Mouse (Mus musculus): ENCODE results near the gene Olfr427. TPM values are rescaled to one million over a fixed set of nuclear protein-coding genes. Genes with fewer than 3 reads are reported as not detected.
"Not testable (repeated sequence)": the region's sequence is repeated elsewhere in the genome, so short reads cannot be mapped to it uniquely, and the experiment has no call there.

Gene Olfr427
- total RNA-seq (2015; ENCODE audit: low replicate concordance) (not detected in 2 replicates), total RNA-seq (2017; ENCODE audit: low replicate concordance) (not detected in 2 replicates)

- ATAC-seq (replicated peaks; ENCODE audit: low FRiP score, poor library complexity, severe bottlenecking): 0 out of 2 replicates have a peak, but pooled peaks have one; percentile 43
Measured at GRCm38 (mm10) chr1:174096591-174096990, at the start of gene Olfr427. Olfr427 (plus strand) TSS chr1:174096891.

- ATAC-seq (replicated peaks; ENCODE audit: low FRiP score, poor library complexity, severe bottlenecking): not testable (repeated sequence)
Measured at GRCm38 (mm10) chr1:174048227-174048626, 48.5 kb upstream of the Olfr427 start.

- no peak for ATAC-seq (replicated peaks; ENCODE audit: low FRiP score, poor library complexity, severe bottlenecking)
Measured at GRCm38 (mm10) chr1:174048893-174049292, 47.8 kb upstream of the Olfr427 start, which contains the start of gene Olfr432. Olfr432 (plus strand) TSS chr1:174049205.

GRCm38 (mm10) chr1:174049357-174049756 lies 47.3 kb upstream of the Olfr427 start:
- not testable (repeated sequence) for ATAC-seq (replicated peaks; ENCODE audit: low FRiP score, poor library complexity, severe bottlenecking)

GRCm38 (mm10) chr1:174050532-174050931 lies 46.2 kb upstream of the Olfr427 start:
- no peak for ATAC-seq (replicated peaks; ENCODE audit: low FRiP score, poor library complexity, severe bottlenecking)

- no peak for ATAC-seq (replicated peaks; ENCODE audit: low FRiP score, poor library complexity, severe bottlenecking)
Measured at GRCm38 (mm10) chr1:174051515-174051914, 45.2 kb upstream of the Olfr427 start.

GRCm38 (mm10) chr1:174051931-174052536 lies 44.7 kb upstream of the Olfr427 start:
- ATAC-seq (replicated peaks; ENCODE audit: low FRiP score, poor library complexity, severe bottlenecking): 0 out of 2 replicates have a peak, but pooled peaks have one; percentile 25

GRCm38 (mm10) chr1:174052981-174053380 lies 43.7 kb upstream of the Olfr427 start:
- ATAC-seq (replicated peaks; ENCODE audit: low FRiP score, poor library complexity, severe bottlenecking): no peak

- ATAC-seq (replicated peaks; ENCODE audit: low FRiP score, poor library complexity, severe bottlenecking): no peak
Measured at GRCm38 (mm10) chr1:174055248-174055647, 41.4 kb upstream of the Olfr427 start.

- no peak for ATAC-seq (replicated peaks; ENCODE audit: low FRiP score, poor library complexity, severe bottlenecking)
Measured at GRCm38 (mm10) chr1:174066305-174066704, 30.4 kb upstream of the Olfr427 start, which contains the start of gene Olfr430. Olfr430 (plus strand) TSS chr1:174066605.

- ATAC-seq (replicated peaks; ENCODE audit: low FRiP score, poor library complexity, severe bottlenecking): no peak
Measured at GRCm38 (mm10) chr1:174084031-174084430, 12.7 kb upstream of the Olfr427 start, which contains the start of gene Olfr429. Olfr429 (plus strand) TSS chr1:174084331.

GRCm38 (mm10) chr1:174103735-174104134 lies 7.0 kb downstream of the Olfr427 start:
- ATAC-seq (replicated peaks; ENCODE audit: low FRiP score, poor library complexity, severe bottlenecking): no peak

GRCm38 (mm10) chr1:174121062-174121461 lies 24.4 kb downstream of the Olfr427 start, which contains the start of gene Olfr231:
Olfr231 (minus strand) TSS chr1:174121162.
- ATAC-seq (replicated peaks; ENCODE audit: low FRiP score, poor library complexity, severe bottlenecking): no peak

GRCm38 (mm10) chr1:174131217-174131616 lies 34.5 kb downstream of the Olfr427 start, which contains the start of gene Olfr424:
Olfr424 (plus strand) TSS chr1:174131517.
- ATAC-seq (replicated peaks; ENCODE audit: low FRiP score, poor library complexity, severe bottlenecking): no peak

GRCm38 (mm10) chr1:174131999-174132398 lies 35.3 kb downstream of the Olfr427 start:
- no peak for ATAC-seq (replicated peaks; ENCODE audit: low FRiP score, poor library complexity, severe bottlenecking)

- no peak for ATAC-seq (replicated peaks; ENCODE audit: low FRiP score, poor library complexity, severe bottlenecking)
Measured at GRCm38 (mm10) chr1:174141384-174141783, 44.7 kb downstream of the Olfr427 start.

- ATAC-seq (replicated peaks; ENCODE audit: low FRiP score, poor library complexity, severe bottlenecking): no peak
Measured at GRCm38 (mm10) chr1:174146696-174147095, 50.0 kb downstream of the Olfr427 start.

- no peak for ATAC-seq (replicated peaks; ENCODE audit: low FRiP score, poor library complexity, severe bottlenecking)
Measured at GRCm38 (mm10) chr1:174149289-174149688, 52.6 kb downstream of the Olfr427 start.

All from erythroid progenitor cell, adult 5-6 weeks (primary cell).